ENCODE assay signal across 16 mouse cellular contexts in genomic region chr13:44301215-44301614, GRCm38 (mm10).
DNase-seq lines count a peak whose midpoint lies in the region; ATAC-seq and TF ChIP-seq lines count a peak whose summit lies in the region.
"Had no signal": no experiment of that assay in that cellular context is flagged by ENCODE, and none has a peak within 500 bp of the region (broad histone marks: within the 10 kb centered on the region; RNA-seq: fewer than 3 reads in every experiment).

No protein-coding gene starts in this region.

- H3K36me3 ChIP-seq in midbrain, embryonic 11.5 days (ENCODE audit: control insufficient read depth, insufficient read depth, low read length), result no peaks in the 10 kb centered on the region
- H3K36me3 ChIP-seq in midbrain, embryonic 13.5 days, result no peaks in the 10 kb centered on the region
- no peaks in the 10 kb centered on the region for H3K36me3 ChIP-seq in myocyte (ENCODE audit: control insufficient read depth, insufficient read depth)
- H3K36me3 ChIP-seq: embryonic facial prominence, embryonic 13.5 days; embryonic facial prominence, embryonic 15.5 days; forebrain, embryonic 10.5 days; forebrain, embryonic 12.5 days had no signal

- H3K4me1 ChIP-seq in midbrain, embryonic 11.5 days (ENCODE audit: control insufficient read depth, insufficient read depth, low read length), result no peaks in the 10 kb centered on the region
- H3K4me1 ChIP-seq in midbrain, embryonic 13.5 days (replicated peaks), result no peaks in the 10 kb centered on the region
- H3K4me1 ChIP-seq: embryonic facial prominence, embryonic 13.5 days; embryonic facial prominence, embryonic 15.5 days; forebrain, embryonic 12.5 days had no signal

- TF ChIP-seq CTCF in gastrocnemius, adult 2 months (IDR thresholded peaks at IDR 0.05), result no peak

- H3K27me3 ChIP-seq in midbrain, embryonic 11.5 days (ENCODE audit: control insufficient read depth, insufficient read depth, low read length), result no peaks in the 10 kb centered on the region
- H3K27me3 ChIP-seq in midbrain, embryonic 13.5 days, result no peaks in the 10 kb centered on the region
- H3K27me3 ChIP-seq in myocyte (ENCODE audit: control insufficient read depth, insufficient read depth, insufficient read length), result no peaks in the 10 kb centered on the region
- H3K27me3 ChIP-seq: embryonic facial prominence, embryonic 13.5 days; embryonic facial prominence, embryonic 15.5 days; forebrain, embryonic 12.5 days had no signal

- no peaks in the 10 kb centered on the region for H3K9me3 ChIP-seq in midbrain, embryonic 11.5 days (ENCODE audit: control insufficient read depth, low read length)
- H3K9me3 ChIP-seq in midbrain, embryonic 13.5 days, result no peaks in the 10 kb centered on the region
- H3K9me3 ChIP-seq: embryonic facial prominence, embryonic 13.5 days; embryonic facial prominence, embryonic 15.5 days; forebrain, embryonic 10.5 days; forebrain, embryonic 12.5 days had no signal

- no peak overlapping the region for H3ac ChIP-seq in myocyte (ENCODE audit: control insufficient read depth, insufficient read length)

- no peak for TF ChIP-seq POLR2A in myocyte (IDR thresholded peaks at IDR 0.05; ENCODE audit: insufficient read length, low read depth)

- H3K4me3 ChIP-seq in gastrocnemius, adult 2 months, result no peak overlapping the region
- no peak overlapping the region for H3K4me3 ChIP-seq in midbrain, embryonic 11.5 days (ENCODE audit: low read depth, low read length)
- H3K4me3 ChIP-seq in midbrain, embryonic 13.5 days (replicated peaks), result no peak overlapping the region
- no peak overlapping the region for H3K4me3 ChIP-seq in myocyte
- H3K4me3 ChIP-seq: embryonic facial prominence, embryonic 13.5 days; embryonic facial prominence, embryonic 15.5 days; erythroblast, embryonic 14.5 days; forebrain, embryonic 10.5 days; forebrain, embryonic 12.5 days had no signal

- H3K79me2 ChIP-seq in myocyte (ENCODE audit: control insufficient read depth, insufficient read depth), result no peaks in the 10 kb centered on the region

- H3K9ac ChIP-seq in midbrain, embryonic 11.5 days (ENCODE audit: low read length), result no peak overlapping the region
- no peak overlapping the region for H3K9ac ChIP-seq in midbrain, embryonic 13.5 days (replicated peaks)
- H3K9ac ChIP-seq: embryonic facial prominence, embryonic 13.5 days; embryonic facial prominence, embryonic 15.5 days; forebrain, embryonic 12.5 days had no signal

- H3K4me2 ChIP-seq in midbrain, embryonic 11.5 days, result no peak overlapping the region
- no peak overlapping the region for H3K4me2 ChIP-seq in midbrain, embryonic 13.5 days (replicated peaks)
- H3K4me2 ChIP-seq in myocyte (ENCODE audit: low read depth), result peak overlapping the region; percentile 45
- H3K4me2 ChIP-seq: embryonic facial prominence, embryonic 13.5 days; forebrain, embryonic 12.5 days had no signal

- H3K27ac ChIP-seq in gastrocnemius, adult 2 months, result peak overlapping the region; percentile 89
- no peak overlapping the region for H3K27ac ChIP-seq in midbrain, embryonic 11.5 days (ENCODE audit: low read depth, low read length)
- no peak overlapping the region for H3K27ac ChIP-seq in midbrain, embryonic 13.5 days
- H3K27ac ChIP-seq: embryonic facial prominence, embryonic 13.5 days; embryonic facial prominence, embryonic 15.5 days; forebrain, embryonic 10.5 days; forebrain, embryonic 12.5 days had no signal

- intact Hi-C loops in gastrocnemius, adult 2 months (cut with DNase I), result loop anchor here (5.0 to 10.0 kb wide), 3 partner anchors 241 to 534 kb away; no protein-coding TSS in a partner anchor

- 92% methylated on average over 7 of the region's 7 CpGs for WGBS in midbrain, embryonic 11.5 days
- 91% methylated on average over 7 of the region's 7 CpGs for whole genome bisulfite sequencing in midbrain, embryonic 13.5 days

- DNase-seq in cerebellum, adult 8-10 months, result peak; percentile 39
- no peak for DNase-seq in cerebellum, adult 11 months
- DNase-seq in gastrocnemius, adult 2 months, result no peak
- DNase-seq in gastrocnemius, adult 8-10 months (ENCODE audit: low spot score in 2 of 2), result no peak
- DNase-seq in midbrain, embryonic 11.5 days (ENCODE audit: low spot score, missing footprints), result peak; percentile 12
- no peak for DNase-seq in adrenal gland, adult 2 months
- DNase-seq: embryo, embryonic 11 days had no signal

- ATAC-seq in midbrain, embryonic 11.5 days (ENCODE audit: low FRiP score), result no peak
- no peak for ATAC-seq in midbrain, embryonic 13.5 days
- ATAC-seq: forebrain, embryonic 14.5 days; forebrain, embryonic 16.5 days had no signal

TF ChIP-seq in myocyte, 11 proteins besides CTCF, POLR2A, EP300 and RAD21:
- TF ChIP-seq POLR2AphosphoS2 (IDR thresholded peaks at IDR 0.05; ENCODE audit: insufficient read length, low read depth), result no peak
- TF ChIP-seq MYOD1 (IDR thresholded peaks at IDR 0.05; ENCODE audit: control insufficient read depth in 1 of 3, insufficient read length in 2 of 3, low read depth in 2 of 3), result no peak
- TF ChIP-seq SRF (IDR thresholded peaks at IDR 0.05; ENCODE audit: control insufficient read depth, insufficient read length, low read depth), result no peak
- TF ChIP-seq USF1 (IDR thresholded peaks at IDR 0.05; ENCODE audit: low read depth), result no peak
- no peak for TF ChIP-seq TCF3 (IDR thresholded peaks at IDR 0.05; ENCODE audit: insufficient read length, low read depth)
- TF ChIP-seq MAX (IDR thresholded peaks at IDR 0.05; ENCODE audit: low read depth), result no peak
- no peak for TF ChIP-seq TCF12 (IDR thresholded peaks at IDR 0.05; ENCODE audit: insufficient read depth, poor library complexity, severe bottlenecking)
- no peak for TF ChIP-seq CEBPB (IDR thresholded peaks at IDR 0.05; ENCODE audit: insufficient read depth, poor library complexity, severe bottlenecking)
- no peak for TF ChIP-seq E2F4 (IDR thresholded peaks at IDR 0.05; ENCODE audit: insufficient read depth)
- TF ChIP-seq REST (IDR thresholded peaks at IDR 0.05; ENCODE audit: insufficient read depth, insufficient read length), result no peak
- no peak for TF ChIP-seq MYOG (IDR thresholded peaks at IDR 0.05; ENCODE audit: control insufficient read depth in 1 of 3, insufficient read depth in 1 of 3, insufficient read length in 2 of 3, low read depth in 2 of 3)

Comparison
In these comparisons a context has a peak if more than half of its experiments do, and no peak if none do; other contexts are left out.
1. DNase-seq: peak in cerebellum, adult 8-10 months (single experiment) and midbrain, embryonic 11.5 days (single experiment); none in cerebellum, adult 11 months (single experiment), gastrocnemius, adult 2 months (single experiment), gastrocnemius, adult 8-10 months (0 of 2) and adrenal gland, adult 2 months (single experiment).